Mouse (Mus musculus) brain, embryonic 14.5 days (tissue): ENCODE measurements around the gene Trappc3. TPM values are rescaled to one million over a fixed set of nuclear protein-coding genes. Genes with fewer than 3 reads are reported as not detected.
A peak's percentile ranks its signal among the peaks of the same experiment; 100 is the strongest.

Experiments used
- DNase-seq: peaks from one replicate; pipeline ENCODE4 v3.0.0-alpha.2; 2011; ENCODE audit warnings: low read depth
- CTCF ChIP-seq: fragments of 200-500 bp; IDR thresholded peaks from 2 replicates; pipeline ENCODE4 v1.5.1; 2012; ENCODE audit warnings: inconsistent platforms, mild to moderate bottlenecking, moderate library complexity, borderline replicate concordance; ENCODE audit not compliant: insufficient read depth, insufficient read length; ENCODE audit errors: extremely low read depth
- POLR2A ChIP-seq: fragments of 200-500 bp; IDR thresholded peaks from 2 replicates; pipeline ENCODE4 v1.6.1; 2012; ENCODE audit warnings: mild to moderate bottlenecking, inconsistent platforms, borderline replicate concordance; ENCODE audit not compliant: poor library complexity, insufficient read depth, insufficient read length, severe bottlenecking; ENCODE audit errors: extremely low read depth
- polyA plus RNA-seq: library from polyadenylated mRNA; depleted of rRNA; stranded (reverse); fragments of >200 nt; gene quantifications from 2 replicates; pipeline ENCODE4 v1.2.3, GENCODE M21; 2012

The Trappc3 gene
- polyA plus RNA-seq, 1 experiment: 123 TPM

DNA sequence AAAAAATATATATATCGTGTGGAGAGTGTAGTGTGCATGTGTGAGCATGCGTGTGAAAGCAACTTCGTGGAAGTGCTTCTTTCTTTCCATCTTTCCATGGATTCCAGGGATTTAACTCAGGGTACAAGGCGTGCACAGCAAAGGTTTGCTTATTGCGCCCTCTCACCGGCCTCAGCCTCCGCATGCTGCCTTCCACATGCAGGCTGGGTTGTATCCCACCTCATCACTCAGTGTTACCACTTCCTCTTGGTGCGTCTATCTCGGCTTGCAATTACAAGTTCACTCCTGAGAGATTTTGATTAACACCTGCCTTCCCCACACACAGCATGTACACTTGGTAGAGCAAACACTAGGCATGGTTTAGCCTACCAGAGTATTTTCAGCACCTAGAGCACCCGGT lies 26.9 kb upstream of the Trappc3 start:
- no peak for DNase-seq
- no peak for TF ChIP-seq CTCF
- TF ChIP-seq POLR2A: no peak

DNA sequence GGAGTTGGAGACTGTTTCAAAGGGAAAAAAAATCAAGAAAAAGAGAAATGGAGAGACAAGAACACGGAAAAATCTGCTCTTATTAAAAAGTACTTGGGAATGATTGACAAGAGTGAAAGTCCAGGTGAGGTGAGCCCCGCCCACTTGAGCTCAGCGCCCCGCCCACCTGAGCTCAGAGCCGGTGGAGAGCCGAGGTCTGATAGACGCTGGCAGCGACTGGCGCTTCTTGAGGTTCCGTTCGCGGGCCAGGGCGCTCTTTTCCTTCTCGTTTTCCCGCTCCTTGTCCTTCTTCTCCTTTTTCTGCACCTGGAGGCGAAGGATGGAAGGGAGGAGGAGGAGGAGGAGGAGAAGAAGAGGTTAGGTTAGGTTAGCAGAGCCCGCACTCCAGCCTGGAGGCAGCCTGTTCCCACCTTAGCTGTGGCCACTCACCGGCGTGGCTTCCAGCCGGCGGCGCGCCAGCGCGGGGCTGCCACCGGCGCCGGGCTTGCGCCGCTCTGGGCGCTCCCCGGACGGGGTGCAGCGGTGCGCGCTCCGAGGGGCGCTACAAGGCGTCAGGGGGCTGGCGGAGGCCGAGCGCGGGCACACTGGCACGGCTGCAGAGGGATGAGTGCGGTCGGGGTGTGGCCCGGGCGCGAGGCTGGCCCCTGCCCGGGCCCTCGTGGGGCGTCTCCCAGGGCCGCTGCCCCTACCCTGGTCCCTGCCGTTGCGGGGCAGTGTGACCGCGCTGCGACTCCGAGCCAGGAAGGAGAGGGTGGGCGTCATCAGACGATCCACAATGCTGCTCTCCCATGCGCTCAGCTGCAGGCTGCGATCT lies 25.5 kb upstream of the Trappc3 start:
- no peak for DNase-seq
- TF ChIP-seq POLR2A (no peak), CTCF (no peak)

DNA sequence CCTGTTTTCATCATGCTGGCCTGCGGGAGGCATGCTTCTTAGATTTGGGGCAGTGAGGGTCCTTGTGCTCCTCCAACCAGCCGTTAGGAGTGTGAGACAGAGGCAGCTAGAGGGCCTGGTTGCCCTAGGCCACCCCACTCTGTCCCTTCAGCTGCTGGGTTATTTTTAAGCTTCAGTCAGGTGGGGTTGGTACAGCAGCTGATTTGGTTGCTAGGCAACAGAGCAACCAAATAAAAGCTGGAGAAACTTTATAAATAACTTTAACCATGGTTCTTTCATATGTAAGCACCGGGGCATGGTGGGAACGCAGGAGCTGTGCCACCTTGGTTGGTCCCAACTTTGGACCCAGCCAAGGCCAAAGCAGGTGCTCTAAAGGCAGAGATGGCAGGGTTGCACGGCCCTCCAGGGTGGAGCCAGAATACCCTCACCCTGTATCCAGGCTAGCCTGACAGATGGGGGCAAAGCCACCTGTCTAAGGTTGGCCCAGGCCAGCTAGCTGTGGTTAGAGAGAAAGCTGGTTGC lies 24.3 kb upstream of the Trappc3 start:
- no peak for DNase-seq
- TF ChIP-seq POLR2A (no peak), CTCF (no peak)

DNA sequence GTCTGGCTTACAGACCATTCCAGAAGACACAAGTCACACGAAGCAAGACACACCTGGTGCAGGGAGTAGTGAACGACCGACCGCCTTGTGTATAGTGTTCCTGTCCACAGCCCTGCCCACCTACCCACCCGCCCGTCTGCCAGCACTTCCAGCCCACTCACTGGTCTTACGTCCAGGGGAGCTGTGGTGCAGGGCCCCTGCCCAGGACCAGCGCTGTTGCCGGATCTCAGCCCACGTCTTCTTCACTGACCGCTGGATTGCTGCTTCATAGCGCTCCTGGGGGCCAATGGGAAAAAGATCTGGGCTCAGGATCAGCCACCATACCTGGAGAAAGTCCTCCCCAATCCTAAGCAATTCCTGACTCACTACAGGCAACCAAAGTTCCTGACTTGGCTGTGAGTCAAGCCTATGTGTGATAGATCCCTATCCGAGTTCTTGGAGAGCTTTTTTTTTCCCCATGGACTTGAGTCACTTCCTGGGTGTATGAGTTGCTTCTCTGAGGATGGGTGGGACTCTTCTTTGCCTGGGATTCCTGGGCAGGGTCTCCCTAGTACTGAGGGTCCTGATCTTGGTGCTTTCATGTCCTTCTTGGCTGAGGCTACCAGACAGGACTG lies 22.2 kb upstream of the Trappc3 start:
- no peak for DNase-seq
- TF ChIP-seq CTCF (no peak), POLR2A (no peak)

DNA sequence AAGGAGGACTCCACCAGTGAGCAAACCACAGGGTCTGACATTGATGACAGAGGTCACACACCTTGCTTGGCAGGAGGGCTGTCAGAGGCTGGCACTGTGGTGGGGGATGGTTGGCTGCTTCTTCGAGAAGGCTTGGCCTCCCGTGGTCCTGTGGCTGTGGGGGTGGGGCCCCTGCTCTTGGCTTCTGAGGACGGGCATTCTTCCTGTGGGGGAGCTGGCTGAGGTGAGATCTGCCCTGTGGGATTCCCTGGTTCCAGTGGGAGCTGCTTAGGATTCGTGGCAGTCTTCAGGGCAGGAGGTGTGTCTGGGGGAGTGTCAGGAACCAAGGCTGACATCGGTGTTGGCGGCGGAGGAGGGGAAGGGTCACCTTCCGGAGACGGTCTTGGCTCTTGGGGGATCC lies 20.2 kb upstream of the Trappc3 start:
- TF ChIP-seq POLR2A (no peak), CTCF (no peak)
- DNase-seq: no peak

DNA sequence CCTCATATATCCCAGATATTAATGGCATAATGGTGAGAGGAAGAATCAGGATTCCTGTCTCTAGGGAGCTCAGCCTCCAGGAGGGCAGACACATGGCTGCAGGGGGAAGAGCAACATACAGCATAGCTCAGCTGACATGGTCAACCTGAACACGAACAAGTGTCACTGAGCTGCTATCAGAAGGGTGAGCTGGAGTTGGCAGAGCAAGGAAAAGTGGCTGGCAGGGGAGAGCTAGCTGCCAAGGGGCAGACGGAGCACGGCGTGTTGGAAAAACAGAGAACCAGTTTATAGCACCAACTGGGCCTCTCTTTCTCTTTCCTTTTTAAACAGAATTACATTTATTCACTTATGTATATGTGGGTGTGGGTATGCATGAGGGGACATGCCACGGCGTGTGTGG lies 19.6 kb upstream of the Trappc3 start:
- no peak for DNase-seq
- no peak for TF ChIP-seq CTCF
- TF ChIP-seq POLR2A: no peak

DNA sequence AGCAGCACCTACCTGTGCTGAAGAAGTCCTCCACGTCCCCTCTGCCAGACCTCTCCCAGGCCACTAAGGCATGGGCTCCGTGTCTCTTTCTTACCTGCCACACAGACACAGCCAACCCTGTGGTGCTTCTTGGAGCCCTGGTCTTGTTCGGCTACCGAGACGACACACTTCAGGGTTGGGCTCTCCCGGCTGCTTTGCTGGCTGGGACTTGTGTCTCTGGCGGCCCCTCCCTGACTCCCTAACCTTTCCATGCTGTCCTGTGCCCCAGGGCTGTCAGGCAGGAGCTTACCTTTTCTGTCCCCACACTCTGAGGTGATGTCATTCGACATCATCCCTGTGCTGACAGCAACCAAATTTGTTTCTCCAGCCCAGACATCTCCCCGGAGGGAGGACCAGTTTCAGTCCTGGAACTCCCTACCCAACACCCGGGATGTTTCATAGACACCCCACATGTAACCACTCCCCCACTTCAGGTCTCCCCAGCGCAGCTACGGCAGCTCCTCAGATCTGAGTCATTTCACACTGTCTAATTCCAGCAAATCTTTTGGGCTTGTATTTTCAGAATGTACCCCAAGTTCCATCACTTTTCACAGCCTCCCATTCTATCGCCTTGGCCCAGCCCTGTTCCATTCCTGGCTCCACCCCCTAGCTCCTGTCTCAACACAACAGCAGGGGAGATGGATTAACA lies 15.8 kb upstream of the Trappc3 start:
- no peak for DNase-seq
- no peak for TF ChIP-seq POLR2A
- no peak for TF ChIP-seq CTCF

DNA sequence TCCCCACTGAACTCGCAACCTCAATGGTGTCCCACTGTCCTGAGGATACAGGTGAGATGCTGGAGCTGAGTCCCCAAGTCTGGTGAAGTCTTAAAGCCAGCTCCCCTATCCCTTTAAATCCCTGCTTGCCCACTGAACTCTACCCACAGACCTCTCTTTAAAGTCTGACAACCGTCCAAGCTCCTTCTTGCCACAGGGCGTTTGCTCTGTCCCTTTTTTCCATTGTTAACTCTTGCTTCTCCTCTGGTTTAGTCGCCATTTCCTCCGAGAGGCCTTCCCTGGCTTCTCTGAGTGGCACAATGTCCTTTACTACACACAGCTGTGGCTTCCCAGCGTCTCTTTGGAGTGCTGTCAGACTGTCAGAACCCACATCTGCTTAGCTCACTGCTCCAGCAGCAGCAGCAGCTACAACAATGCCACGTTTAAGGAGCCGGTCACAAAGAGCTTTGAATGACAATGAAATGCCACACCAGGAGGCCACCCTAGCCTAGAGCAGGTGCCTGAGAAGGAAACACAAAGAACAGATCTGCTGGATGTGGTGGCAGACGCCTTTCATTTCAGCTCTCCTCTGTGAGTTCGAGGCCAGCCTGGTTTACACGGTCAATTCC lies 13.8 kb upstream of the Trappc3 start:
- TF ChIP-seq CTCF (no peak), POLR2A (no peak)
- DNase-seq: peak; percentile 70

DNA sequence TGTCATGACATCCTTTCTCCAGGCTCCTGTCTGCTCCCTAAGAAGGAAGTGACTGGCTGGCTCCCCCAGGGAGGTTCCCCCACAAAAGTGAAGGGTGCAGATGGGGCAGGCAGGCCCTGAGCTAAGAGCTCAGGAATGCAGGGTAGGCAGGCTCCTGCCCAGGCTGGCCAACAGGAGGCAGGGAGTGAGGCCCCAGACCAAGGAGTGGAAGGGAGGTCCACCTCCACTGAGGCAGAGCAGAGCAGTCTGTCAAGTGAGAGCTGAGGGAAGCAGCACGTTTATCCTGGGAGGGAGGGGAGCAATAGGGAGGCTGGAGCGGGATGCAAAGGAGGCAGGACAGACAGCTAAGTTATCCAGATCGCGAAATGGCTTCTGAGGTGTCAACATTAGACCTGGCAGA lies 11.5 kb upstream of the Trappc3 start:
- no peak for DNase-seq
- TF ChIP-seq CTCF (no peak), POLR2A (no peak)

DNA sequence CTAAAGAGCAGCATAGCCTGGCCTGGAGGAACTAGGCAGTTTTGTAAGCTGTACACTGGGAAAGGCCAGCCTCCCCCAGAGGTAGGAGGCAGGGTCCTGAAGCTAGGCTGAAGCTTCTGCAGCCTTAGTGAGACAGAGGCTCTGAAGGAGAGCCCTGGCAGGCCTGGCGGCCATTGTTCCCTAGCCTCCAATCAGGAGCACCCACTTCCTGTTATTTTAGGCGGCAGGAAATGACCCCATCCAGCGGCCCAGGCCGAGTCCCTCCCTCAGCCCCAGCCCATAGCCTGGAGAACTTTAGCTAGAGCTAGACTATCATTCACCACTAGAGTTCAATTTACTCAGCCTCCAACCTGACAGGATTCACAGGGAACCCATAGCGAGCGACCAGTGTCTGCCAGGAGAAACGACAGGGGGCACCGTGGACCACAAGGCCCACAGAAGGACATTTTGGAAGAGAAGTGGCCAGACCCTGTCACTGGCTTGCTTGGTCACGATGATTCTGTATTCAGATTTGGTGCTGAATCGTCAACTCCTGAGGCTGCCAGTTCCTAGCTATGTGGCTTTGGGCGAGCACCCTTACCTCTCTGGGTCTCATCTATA lies 10.4 kb upstream of the Trappc3 start:
- TF ChIP-seq POLR2A: no peak
- TF ChIP-seq CTCF: no peak
- DNase-seq: no peak
